Mouse (Mus musculus): ENCODE data around the gene Syt16. TPM values are rescaled to one million over a fixed set of nuclear protein-coding genes. Genes with fewer than 3 reads are reported as not detected.

Syt16 gene
- total and polyA plus RNA-seq, 2 experiments from 2014 or later: 102 to 114 TPM

DNA sequence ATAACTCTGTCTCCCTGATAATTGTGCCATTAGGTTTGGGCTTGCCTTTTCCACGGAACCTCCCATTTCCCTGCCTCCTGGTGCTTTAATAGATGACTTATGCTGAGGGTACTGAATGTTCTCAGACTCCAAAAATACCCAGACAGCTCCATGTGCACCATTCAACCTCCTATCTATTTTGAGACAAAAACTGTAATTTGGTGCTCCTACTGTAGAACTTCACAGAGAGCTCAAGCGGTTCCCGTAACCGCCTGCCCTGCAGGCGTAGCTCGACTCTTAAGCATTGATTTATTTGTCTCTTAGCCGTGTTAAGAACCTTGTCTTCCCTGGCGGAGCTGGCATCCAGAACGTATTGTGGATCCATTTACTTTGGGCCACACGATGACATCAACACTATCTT lies 233.3 kb downstream of the Syt16 start:
- no peaks in the 10 kb centered on the region for H3K4me1 ChIP-seq (ENCODE audit: insufficient read depth)
- H3K27ac ChIP-seq (ENCODE audit: low read depth, low read length): no peak overlapping the region
- H3K36me3 ChIP-seq (ENCODE audit: insufficient read depth): 0 out of 2 replicates have a peak, but pooled peaks cover 7% of the 10 kb centered on the region
- no peaks in the 10 kb centered on the region for H3K27me3 ChIP-seq (ENCODE audit: insufficient read depth, low read length)
- 70% methylated on average over 10 of the region's 10 CpGs for WGBS
- no peaks in the 10 kb centered on the region for H3K9me3 ChIP-seq (ENCODE audit: low read length)
- no peak overlapping the region for H3K4me3 ChIP-seq (ENCODE audit: low read depth, low read length)
- no peak overlapping the region for H3K4me2 ChIP-seq (ENCODE audit: low read depth)
- no peak overlapping the region for H3K9ac ChIP-seq
- DNase-seq (peak; percentile 16), ATAC-seq (0 out of 2 replicates have a peak, but pooled peaks have one; percentile 27)
- no peak for TF ChIP-seq CTCF (IDR thresholded peaks at IDR 0.05; ENCODE audit: low read depth)

DNA sequence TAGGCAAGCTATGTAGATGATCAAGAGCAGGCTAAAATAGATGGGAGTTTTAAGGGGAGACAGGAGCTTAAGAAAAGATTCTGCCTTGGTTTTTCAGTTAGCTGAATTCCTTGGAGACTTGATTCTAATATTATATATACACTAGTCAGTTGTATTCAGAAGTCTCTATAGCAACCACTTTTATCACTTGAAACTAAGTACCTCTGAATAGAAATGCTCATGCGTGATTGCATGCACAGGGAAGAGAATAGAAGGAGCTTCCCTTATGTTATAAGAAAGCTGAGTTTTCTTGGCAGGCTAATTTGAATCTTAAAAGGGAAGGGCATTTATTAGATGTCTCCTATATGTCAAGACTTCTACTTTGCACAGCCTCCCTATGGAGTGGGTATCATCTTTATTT lies 235.4 kb downstream of the Syt16 start:
- peak; percentile 91; the same call in 1 of the 2 replicates for ATAC-seq
- no peaks in the 10 kb centered on the region for H3K4me1 ChIP-seq (ENCODE audit: insufficient read depth)
- no peaks in the 10 kb centered on the region for H3K27me3 ChIP-seq (ENCODE audit: insufficient read depth, low read length)
- H3K9me3 ChIP-seq (ENCODE audit: low read length): no peaks in the 10 kb centered on the region
- no peak overlapping the region for H3K4me3 ChIP-seq (ENCODE audit: low read depth, low read length)
- TF ChIP-seq CTCF (IDR thresholded peaks at IDR 0.05; ENCODE audit: low read depth): no peak
- peak; percentile 21 for DNase-seq
- peak overlapping the region; percentile 37; the same call in 1 of the 2 replicates for H3K27ac ChIP-seq (ENCODE audit: low read depth, low read length)
- H3K9ac ChIP-seq: no peak overlapping the region
- 0 out of 2 replicates have a peak, but pooled peaks cover 7% of the 10 kb centered on the region for H3K36me3 ChIP-seq (ENCODE audit: insufficient read depth)
- WGBS: 41% methylated on average over 1 of the region's 1 CpGs
- H3K4me2 ChIP-seq (ENCODE audit: low read depth): no peak overlapping the region

DNA sequence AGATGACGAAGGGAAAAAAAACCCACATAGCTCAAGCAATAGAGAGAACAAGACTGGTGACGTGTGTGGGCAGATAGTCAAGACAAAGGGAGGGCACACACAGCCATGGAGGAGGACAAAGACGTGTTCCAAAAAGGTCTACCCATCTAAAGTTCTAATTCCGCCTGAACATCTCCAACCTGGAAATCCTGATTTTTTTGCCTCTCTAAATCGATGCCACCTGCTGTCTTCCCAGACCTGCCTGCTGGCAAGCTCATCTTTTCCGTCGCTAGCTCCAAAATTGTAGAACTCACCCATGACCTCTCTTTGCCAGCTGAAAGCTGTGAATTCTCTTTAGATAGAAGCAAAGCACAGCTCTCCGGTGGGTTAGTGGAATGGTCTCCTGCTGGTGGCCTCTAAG lies 238.7 kb downstream of the Syt16 start:
- Histone ChIP-seq H3K4me3 (ENCODE audit: low read depth, low read length) (no peak overlapping the region), H3K27me3 (ENCODE audit: insufficient read depth, low read length) (no peaks in the 10 kb centered on the region), H3K4me2 (ENCODE audit: low read depth) (no peak overlapping the region), H3K9me3 (ENCODE audit: low read length) (no peaks in the 10 kb centered on the region), H3K36me3 (ENCODE audit: insufficient read depth) (peaks cover 13% of the 10 kb centered on the region; the same call in 1 of the 2 replicates), H3K27ac (ENCODE audit: low read depth, low read length) (no peak overlapping the region), H3K4me1 (ENCODE audit: insufficient read depth) (no peaks in the 10 kb centered on the region), H3K9ac (no peak overlapping the region)
- DNase-seq: no peak
- no peak for TF ChIP-seq CTCF (IDR thresholded peaks at IDR 0.05; ENCODE audit: low read depth)
- no peak for ATAC-seq
- 77% methylated on average over 8 of the region's 8 CpGs for WGBS

DNA sequence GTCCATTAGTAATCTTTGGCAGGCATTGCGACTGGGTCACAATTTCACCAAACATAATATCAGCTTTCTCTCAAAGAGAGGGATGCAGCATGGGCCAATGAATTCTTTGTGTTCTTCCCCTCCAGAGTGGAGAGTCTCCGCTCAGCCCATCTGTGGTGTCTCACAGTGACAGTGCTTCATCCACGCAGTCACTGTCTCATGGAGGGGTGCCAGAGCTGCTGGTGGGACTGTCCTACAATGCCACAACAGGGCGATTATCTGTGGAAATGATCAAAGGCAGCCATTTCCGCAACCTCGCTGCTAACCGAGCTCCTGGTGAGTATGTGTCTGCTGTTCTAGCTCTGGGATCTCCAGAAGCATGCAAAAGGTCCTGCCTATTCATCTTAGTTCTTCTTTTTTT lies 240.6 kb downstream of the Syt16 start:
- no peak overlapping the region for H3K27ac ChIP-seq (ENCODE audit: low read depth, low read length)
- H3K9ac ChIP-seq: no peak overlapping the region
- no peak overlapping the region for H3K4me2 ChIP-seq (ENCODE audit: low read depth)
- DNase-seq: no peak
- H3K4me1 ChIP-seq (ENCODE audit: insufficient read depth): no peaks in the 10 kb centered on the region
- no peak overlapping the region for H3K4me3 ChIP-seq (ENCODE audit: low read depth, low read length)
- H3K9me3 ChIP-seq (ENCODE audit: low read length): no peaks in the 10 kb centered on the region
- H3K36me3 ChIP-seq (ENCODE audit: insufficient read depth): peaks cover 13% of the 10 kb centered on the region; the same call in 1 of the 2 replicates
- WGBS: 51% methylated on average over 7 of the region's 7 CpGs
- TF ChIP-seq CTCF (IDR thresholded peaks at IDR 0.05; ENCODE audit: low read depth): no peak
- H3K27me3 ChIP-seq (ENCODE audit: insufficient read depth, low read length): no peaks in the 10 kb centered on the region
- ATAC-seq: peak; percentile 58

DNA sequence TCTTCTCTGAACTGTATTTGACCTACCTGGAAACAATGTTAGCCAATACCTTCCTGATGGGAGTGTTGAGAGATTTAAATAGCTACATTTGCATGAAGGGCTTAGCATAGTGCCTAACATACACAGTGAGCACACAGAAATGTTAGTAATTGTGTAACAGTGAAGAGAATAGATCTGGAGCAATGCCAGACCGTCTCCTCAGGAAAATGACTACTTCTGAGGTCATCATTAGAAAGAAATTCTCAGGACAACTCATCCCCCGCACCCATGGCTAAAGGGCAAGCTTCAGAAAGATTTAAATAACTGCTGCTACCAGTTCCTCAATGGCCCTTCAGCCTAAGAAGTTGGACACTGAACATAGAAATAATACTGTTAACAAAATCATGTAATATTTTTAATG lies 241.3 kb downstream of the Syt16 start:
- H3K27me3 ChIP-seq (ENCODE audit: insufficient read depth, low read length): no peaks in the 10 kb centered on the region
- no peak overlapping the region for H3K4me2 ChIP-seq (ENCODE audit: low read depth)
- no peak overlapping the region for H3K9ac ChIP-seq
- ATAC-seq: no peak
- peaks cover 13% of the 10 kb centered on the region; the same call in 1 of the 2 replicates for H3K36me3 ChIP-seq (ENCODE audit: insufficient read depth)
- H3K9me3 ChIP-seq (ENCODE audit: low read length): no peaks in the 10 kb centered on the region
- 79% methylated on average over 2 of the region's 2 CpGs for WGBS
- DNase-seq: no peak
- TF ChIP-seq CTCF (IDR thresholded peaks at IDR 0.05; ENCODE audit: low read depth): no peak
- no peak overlapping the region for H3K27ac ChIP-seq (ENCODE audit: low read depth, low read length)
- no peak overlapping the region for H3K4me3 ChIP-seq (ENCODE audit: low read depth, low read length)
- no peaks in the 10 kb centered on the region for H3K4me1 ChIP-seq (ENCODE audit: insufficient read depth)

DNA sequence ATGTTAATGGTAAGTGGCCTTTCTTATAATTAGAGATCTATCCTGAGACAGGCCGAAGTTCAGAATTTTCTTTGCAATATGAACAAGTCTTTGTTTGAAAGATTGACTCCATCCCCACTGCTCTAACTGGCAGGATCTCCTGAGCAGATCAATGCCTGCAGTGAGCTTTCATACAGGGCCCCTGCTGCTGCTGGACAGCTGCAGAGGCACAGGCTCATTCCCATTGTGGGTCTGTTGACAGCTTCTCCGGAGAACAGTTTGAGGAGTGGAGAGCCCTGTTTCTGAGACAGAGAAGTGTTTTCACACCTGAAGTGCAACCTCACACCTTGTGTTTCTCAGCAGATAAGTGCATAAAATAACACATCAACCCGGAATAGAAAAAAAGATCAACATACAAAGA lies 267.4 kb downstream of the Syt16 start:
- WGBS: 34% methylated on average over 3 of the region's 3 CpGs
- no peak overlapping the region for H3K27ac ChIP-seq (ENCODE audit: low read depth, low read length)
- ATAC-seq: no peak
- TF ChIP-seq CTCF (IDR thresholded peaks at IDR 0.05; ENCODE audit: low read depth): no peak
- H3K4me1 ChIP-seq (ENCODE audit: insufficient read depth): peaks cover 16% of the 10 kb centered on the region
- H3K9me3 ChIP-seq (ENCODE audit: low read length): no peaks in the 10 kb centered on the region
- peaks cover 3% of the 10 kb centered on the region; the same call in 1 of the 2 replicates for H3K36me3 ChIP-seq (ENCODE audit: insufficient read depth)
- H3K27me3 ChIP-seq (ENCODE audit: insufficient read depth, low read length): no peaks in the 10 kb centered on the region
- no peak overlapping the region for H3K9ac ChIP-seq
- H3K4me3 ChIP-seq (ENCODE audit: low read depth, low read length): no peak overlapping the region
- no peak overlapping the region for H3K4me2 ChIP-seq (ENCODE audit: low read depth)
- DNase-seq: no peak

DNA sequence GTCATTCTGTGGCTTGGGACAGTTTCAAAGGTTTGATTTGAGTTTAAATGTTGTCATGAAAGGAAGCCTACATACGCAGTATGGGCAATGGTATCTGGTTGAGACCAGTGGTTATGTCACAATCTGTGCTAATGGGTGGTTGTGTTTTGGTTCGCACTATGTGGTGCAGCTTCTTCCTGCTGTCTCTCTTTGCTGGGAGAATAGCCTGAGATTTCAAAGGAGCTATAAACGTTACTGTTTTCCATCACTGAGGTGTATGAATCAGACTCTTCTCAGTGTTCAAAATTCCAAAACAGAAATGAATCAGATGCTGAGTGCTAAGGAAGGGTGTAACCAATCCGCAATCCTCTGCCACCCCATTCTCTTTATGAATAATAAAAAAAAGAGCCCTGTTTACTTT lies 269.6 kb downstream of the Syt16 start:
- H3K36me3 ChIP-seq (ENCODE audit: insufficient read depth): peaks cover 3% of the 10 kb centered on the region; the same call in 1 of the 2 replicates
- no peak overlapping the region for H3K27ac ChIP-seq (ENCODE audit: low read depth, low read length)
- H3K9me3 ChIP-seq (ENCODE audit: low read length): no peaks in the 10 kb centered on the region
- H3K4me1 ChIP-seq (ENCODE audit: insufficient read depth): peaks cover 16% of the 10 kb centered on the region
- no peak overlapping the region for H3K4me2 ChIP-seq (ENCODE audit: low read depth)
- H3K4me3 ChIP-seq (ENCODE audit: low read depth, low read length): no peak overlapping the region
- no peak for TF ChIP-seq CTCF (IDR thresholded peaks at IDR 0.05; ENCODE audit: low read depth)
- 92% methylated on average over 4 of the region's 4 CpGs for WGBS
- no peak overlapping the region for H3K9ac ChIP-seq
- no peak for DNase-seq
- no peak for ATAC-seq
- H3K27me3 ChIP-seq (ENCODE audit: insufficient read depth, low read length): no peaks in the 10 kb centered on the region

Measured in forebrain, postnatal 0 days (tissue).